Mouse (Mus musculus) ES-E14 (cell line): ENCODE data around the gene Psmd2. TPM values are rescaled to one million over a fixed set of nuclear protein-coding genes. Genes with fewer than 3 reads are reported as not detected.
"Not testable (repeated sequence)": the region's sequence is repeated elsewhere in the genome, so short reads cannot be mapped to it uniquely, and the experiment has no call there.

ENCODE experiments used
- DNase-seq: peaks from one replicate; pipeline ENCODE4 v3.0.0-alpha.2; 2013; ENCODE audit warnings: low read depth, low spot score
- H3K27ac ChIP-seq: 2 replicates; pipeline ENCODE4 v1.5.1; 2012; ENCODE audit warnings: low read depth, mild to moderate bottlenecking, low read length, moderate library complexity, mixed read lengths; ENCODE audit not compliant: poor library complexity, insufficient read depth, severe bottlenecking
- H3K36me3 ChIP-seq: 2 replicates; pipeline ENCODE4 v1.6.1; 2012; ENCODE audit warnings: mild to moderate bottlenecking, low read length, moderate library complexity, mixed read lengths; ENCODE audit not compliant: control insufficient read depth, poor library complexity, insufficient read depth, severe bottlenecking
- H3K4me1 ChIP-seq, 2 experiments: fragments of 150-350 bp in 1 of 2; sonication (generic) in 1 of 2; 2 replicates each; pipeline ENCODE4 v1.6.1; 2012; ENCODE audit warnings: low read length in 2 of 2, mild to moderate bottlenecking in 1 of 2, mixed read lengths in 1 of 2; ENCODE audit not compliant: control insufficient read depth in 2 of 2, insufficient read depth in 2 of 2, poor library complexity in 1 of 2
- H3K4me3 ChIP-seq, 2 experiments: fragments of 150-350 bp in 1 of 2; sonication (generic) in 1 of 2; 2 replicates each; pipeline ENCODE4 v1.5.1; 2012; ENCODE audit warnings: low read length in 2 of 2, low read depth in 1 of 2, mild to moderate bottlenecking in 1 of 2, mixed read lengths in 1 of 2; ENCODE audit not compliant: insufficient read depth in 1 of 2, poor library complexity in 1 of 2, severe bottlenecking in 1 of 2
- H3K9ac ChIP-seq: 2 replicates; pipeline ENCODE4 v1.6.1; 2012; ENCODE audit warnings: low read depth, mild to moderate bottlenecking, low read length, mixed read lengths; ENCODE audit not compliant: poor library complexity, insufficient read depth, severe bottlenecking
- H3K9me3 ChIP-seq: fragments of 150-350 bp; sonication (generic); 2 replicates; pipeline ENCODE4 v1.6.1; 2012; ENCODE audit warnings: low read depth, mild to moderate bottlenecking, low read length; ENCODE audit not compliant: control insufficient read depth, insufficient read depth
- CHD2 ChIP-seq: IDR thresholded peaks from 2 replicates; pipeline ENCODE4 v1.6.1; 2014; ENCODE audit warnings: mild to moderate bottlenecking, low read depth, low read length, inconsistent platforms
- HCFC1 ChIP-seq: IDR thresholded peaks from 2 replicates; pipeline ENCODE4 v1.6.1; 2012; ENCODE audit warnings: low read length, inconsistent platforms, borderline replicate concordance; ENCODE audit not compliant: insufficient read depth
- MAFK ChIP-seq: IDR thresholded peaks from 2 replicates; pipeline ENCODE4 v1.6.1; 2014; ENCODE audit warnings: mild to moderate bottlenecking, low read depth, low read length, inconsistent platforms; ENCODE audit not compliant: insufficient read depth
- ZC3H11A ChIP-seq: IDR thresholded peaks from 2 replicates; pipeline ENCODE4 v1.6.1; 2012; ENCODE audit warnings: low read depth, mild to moderate bottlenecking, inconsistent platforms, low read length, borderline replicate concordance
- ZNF384 ChIP-seq: IDR thresholded peaks from 2 replicates; pipeline ENCODE4 v1.6.1; 2012; ENCODE audit warnings: low read depth, low read length, inconsistent platforms
- in situ Hi-C, 2 experiments: fragments of 600-800 bp; cut with MboI; formaldehyde crosslinking; loops; one replicate each; pipeline ENCODE4 v1.15.1; 2025; ENCODE audit warnings: low sequenced_read_pairs in 2 of 2, inconsistent platforms in 1 of 2; ENCODE audit not compliant: unreplicated experiment in 2 of 2
- total RNA-seq: library from RNA; depleted of rRNA; stranded (reverse); fragments of 300-350 nt; gene quantifications from 2 replicates; pipeline ENCODE4 v1.2.3, GENCODE M21; 2012

Gene Psmd2
- total RNA-seq, 1 experiment: 302 TPM

GRCm38 (mm10) chr16:20653315-20653714, 1.9 kb downstream of the Psmd2 start:
- DNase-seq: no peak
- H3K9me3 ChIP-seq: no peaks in the 10 kb centered on the region
- H3K36me3 ChIP-seq: peaks cover 26% of the 10 kb centered on the region
- H3K9ac ChIP-seq: no peak overlapping the region
- H3K4me1 ChIP-seq: 0 out of 4 replicates have a peak, but pooled peaks cover 0 to 2% of the 10 kb centered on the region in 2 experiments
- TF ChIP-seq HCFC1 (no peak), CHD2 (no peak), ZNF384 (no peak), MAFK (no peak), ZC3H11A (no peak)
- H3K27ac ChIP-seq: no peak overlapping the region
- in situ Hi-C loops: no loop called here
- no peak overlapping the region for H3K4me3 ChIP-seq

- H3K4me1 ChIP-seq: 0 out of 4 replicates have a peak, but pooled peaks cover 0 to 2% of the 10 kb centered on the region in 2 experiments
- H3K36me3 ChIP-seq: peaks cover 62% of the 10 kb centered on the region
- no peak overlapping the region for H3K9ac ChIP-seq
- no peak overlapping the region for H3K4me3 ChIP-seq
- H3K9me3 ChIP-seq: no peaks in the 10 kb centered on the region
- H3K27ac ChIP-seq: no peak overlapping the region
- TF ChIP-seq ZNF384 (no peak), MAFK (no peak), ZC3H11A (no peak), HCFC1 (no peak), CHD2 (no peak)
- in situ Hi-C loops: no loop called here
- no peak for DNase-seq
These were observed 6.2 kb downstream of the Psmd2 start for GRCm38 (mm10) chr16:20657661-20658060.

GRCm38 (mm10) chr16:20668013-20668412, 16.6 kb downstream of the Psmd2 start, which contains the start of gene Eif4g1:
Eif4g1 (plus strand) TSS chr16:20668313.
- H3K4me1 ChIP-seq, H3K4me3 ChIP-seq, H3K27ac ChIP-seq, H3K9ac ChIP-seq, H3K36me3 ChIP-seq, H3K9me3 ChIP-seq, in situ Hi-C loops, DNase-seq: not testable (repeated sequence)

- no peak overlapping the region for H3K4me3 ChIP-seq
- TF ChIP-seq MAFK: no peak
- TF ChIP-seq ZNF384: no peak
- TF ChIP-seq HCFC1: no peak
- no peak for TF ChIP-seq CHD2
- no peak for TF ChIP-seq ZC3H11A
- H3K4me1 ChIP-seq: peaks cover 0 to 9% of the 10 kb centered on the region in 2 experiments; a peak in 1 of 4 replicates
- no peaks in the 10 kb centered on the region for H3K9me3 ChIP-seq
- H3K27ac ChIP-seq: no peak overlapping the region
- in situ Hi-C loops: no loop called here
- no peak overlapping the region for H3K9ac ChIP-seq
- no peak for DNase-seq
- peaks cover 8% of the 10 kb centered on the region for H3K36me3 ChIP-seq
These were observed 18.8 kb downstream of the Psmd2 start for GRCm38 (mm10) chr16:20670291-20670690.

- H3K27ac ChIP-seq: no peak overlapping the region
- H3K9me3 ChIP-seq: no peaks in the 10 kb centered on the region
- H3K4me3 ChIP-seq: peak overlapping the region in 1 of 2 experiments; percentile 98; a peak in 2 of 4 replicates
- peaks cover 20% of the 10 kb centered on the region for H3K36me3 ChIP-seq
- TF ChIP-seq ZC3H11A: no peak
- TF ChIP-seq HCFC1: no peak
- no peak for TF ChIP-seq CHD2
- no peak for TF ChIP-seq ZNF384
- no peak for TF ChIP-seq MAFK
- peak overlapping the region; percentile 57; the same call in 1 of the 2 replicates for H3K9ac ChIP-seq
- in situ Hi-C loops: no loop called here
- H3K4me1 ChIP-seq: peaks cover 0 to 8% of the 10 kb centered on the region in 2 experiments; a peak in 1 of 4 replicates
- DNase-seq: no peak
These were observed 20.4 kb downstream of the Psmd2 start for GRCm38 (mm10) chr16:20671886-20672285.
